Mouse (Mus musculus): ENCODE results near the gene Pbx1.

DNA sequence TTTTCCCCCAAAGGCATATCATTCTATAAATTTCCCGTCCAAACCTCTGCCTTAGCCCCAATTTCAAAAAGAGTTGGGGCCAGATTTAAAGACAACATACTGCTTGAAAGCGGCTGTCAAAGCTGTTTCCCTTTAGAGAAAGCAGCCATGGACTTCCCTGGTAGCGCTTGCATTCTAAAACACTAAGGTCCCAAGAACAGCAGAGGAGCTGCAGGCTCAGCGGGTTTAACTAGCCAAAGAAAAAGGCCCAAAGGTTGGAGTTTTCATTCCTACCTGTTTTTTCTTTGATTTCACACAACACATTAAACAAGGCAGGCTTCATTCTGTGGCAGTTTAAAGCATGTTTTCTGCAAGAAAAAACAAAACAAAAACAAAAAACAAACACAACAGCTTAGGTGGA, 4.5 kb downstream of the Pbx1 start:
- TF ChIP-seq POLR2A (IDR thresholded peaks at IDR 0.05; ENCODE audit: borderline replicate concordance, extremely low read depth, low read depth, low read length) (no peak), CTCF (IDR thresholded peaks at IDR 0.05; ENCODE audit: insufficient read depth, low read length) (no peak)

All from lung, adult 2 months (tissue).